Mouse (Mus musculus): Measurements from ENCODE around the gene Csrnp3. TPM values are rescaled to one million over a fixed set of nuclear protein-coding genes. Genes with fewer than 3 reads are reported as not detected.

Gene Csrnp3
- polyA plus RNA-seq, 1 experiment from 2014 or later = 0.34 TPM

DNA sequence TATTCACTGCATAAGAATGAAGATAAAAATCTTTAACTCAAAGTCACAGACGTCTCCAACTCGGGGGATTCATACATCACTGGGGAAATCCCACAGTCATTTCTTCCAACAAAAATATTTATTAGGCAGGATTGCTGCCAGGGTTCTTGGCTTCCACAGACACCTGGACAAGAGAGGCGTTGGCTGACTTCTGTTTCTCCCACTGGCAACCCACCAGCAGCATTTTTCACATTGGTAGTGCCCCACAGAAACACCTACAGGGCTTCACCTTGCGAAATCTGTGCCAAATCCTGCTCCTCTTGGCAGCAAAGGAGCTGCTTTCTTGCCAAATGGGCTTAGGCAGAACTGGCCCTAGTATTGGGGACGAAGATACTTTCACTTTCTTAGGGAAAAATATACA, 94.8 kb downstream of the Csrnp3 start:
- no peak for DNase-seq (ENCODE audit: low spot score)

DNA sequence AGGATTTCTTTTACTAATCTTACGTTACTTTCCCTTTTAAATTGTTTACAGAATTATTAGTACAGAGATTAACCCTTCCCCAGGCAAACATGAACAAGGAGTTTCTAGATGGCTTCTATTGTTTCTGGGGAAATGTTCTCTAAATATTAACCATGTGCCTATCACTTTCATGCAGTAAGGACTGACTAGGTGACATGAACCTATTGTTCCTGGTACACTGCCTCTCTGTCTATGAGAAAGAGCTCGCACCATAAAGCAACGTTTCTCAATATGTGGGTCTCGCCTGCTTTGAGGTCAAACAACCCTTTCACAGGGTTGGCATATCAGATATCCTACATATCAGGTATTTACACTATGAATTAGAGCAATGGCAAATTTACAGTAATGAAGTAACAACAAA, 96.8 kb downstream of the Csrnp3 start:
- DNase-seq (ENCODE audit: low spot score) = no peak

DNA sequence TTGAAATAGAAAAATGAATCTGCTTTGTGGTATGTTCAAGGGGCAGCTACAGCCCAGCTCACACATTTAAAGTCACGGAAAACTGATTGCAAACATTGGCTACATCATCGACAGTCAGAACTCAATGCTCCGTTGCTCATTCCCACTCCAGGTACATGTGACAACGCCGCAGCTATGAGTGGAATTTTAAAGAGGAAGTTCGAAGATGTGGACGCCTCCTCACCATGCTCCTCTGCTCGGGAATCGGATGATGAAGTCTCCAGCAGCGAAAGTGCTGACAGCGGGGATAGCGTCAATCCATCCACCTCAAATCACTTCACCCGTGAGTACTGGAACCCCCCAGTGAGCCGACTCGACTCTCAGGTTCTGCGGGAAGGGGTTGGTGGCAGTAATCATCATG, 103.2 kb downstream of the Csrnp3 start:
- no peak for DNase-seq (ENCODE audit: low spot score)

DNA sequence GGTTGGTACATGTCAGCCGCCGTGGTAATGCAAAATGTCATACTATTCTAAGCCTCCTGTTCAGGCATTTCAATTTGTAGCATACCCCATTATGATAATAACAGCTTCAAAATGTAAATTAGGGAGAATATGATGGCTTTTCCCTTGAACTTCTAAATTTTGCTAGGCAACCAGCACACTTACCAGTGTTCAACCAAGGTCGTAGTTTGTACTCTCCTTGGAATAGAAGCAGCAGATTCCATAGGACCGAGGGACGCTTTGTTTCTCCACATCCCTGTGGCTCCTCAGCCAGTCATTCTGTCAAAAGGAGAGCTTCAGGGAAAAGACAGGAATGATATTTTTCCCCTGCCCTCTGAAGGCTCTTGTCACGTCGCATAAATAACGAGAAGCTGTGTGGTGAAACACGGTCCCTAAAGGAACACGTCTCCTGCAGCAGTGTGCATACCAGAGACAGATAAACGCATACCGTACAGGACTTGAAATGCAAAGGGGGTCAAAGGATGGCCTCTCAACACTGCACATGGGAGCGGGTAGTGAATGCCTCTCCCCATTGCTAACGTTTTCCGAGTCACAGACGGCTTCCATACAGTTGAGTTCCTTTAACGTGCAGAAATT, 108.3 kb downstream of the Csrnp3 start:
- DNase-seq (ENCODE audit: low spot score) = no peak

- no peak for DNase-seq (ENCODE audit: low spot score)
Measured at GRCm38 (mm10) chr2:65955804-65956203, 110.2 kb downstream of the Csrnp3 start.

DNA sequence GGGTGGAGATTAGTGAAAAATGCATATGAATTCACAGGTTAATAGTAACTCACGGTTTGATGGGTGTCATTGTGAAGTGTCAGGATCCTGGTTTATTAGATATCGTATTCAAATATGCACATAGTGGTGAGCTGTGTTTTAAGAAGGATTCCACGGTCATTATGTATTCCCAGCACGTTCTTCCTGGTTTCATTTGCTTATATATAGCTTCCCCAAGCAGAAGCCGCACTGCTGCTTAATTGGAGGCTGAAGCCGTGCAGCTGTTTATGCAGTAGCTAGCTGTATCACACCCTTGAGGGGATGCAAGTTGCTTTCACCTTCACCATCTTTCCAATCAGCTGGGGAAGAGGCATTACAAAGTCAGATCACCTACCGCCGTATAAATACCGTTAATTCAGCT, 111.2 kb downstream of the Csrnp3 start:
- no peak for DNase-seq (ENCODE audit: low spot score)

- DNase-seq (ENCODE audit: low spot score) = no peak
Measured at GRCm38 (mm10) chr2:65963420-65963819, 117.9 kb downstream of the Csrnp3 start.

- no peak for DNase-seq (ENCODE audit: low spot score)
Measured at GRCm38 (mm10) chr2:65968810-65969209, 123.2 kb downstream of the Csrnp3 start.

DNA sequence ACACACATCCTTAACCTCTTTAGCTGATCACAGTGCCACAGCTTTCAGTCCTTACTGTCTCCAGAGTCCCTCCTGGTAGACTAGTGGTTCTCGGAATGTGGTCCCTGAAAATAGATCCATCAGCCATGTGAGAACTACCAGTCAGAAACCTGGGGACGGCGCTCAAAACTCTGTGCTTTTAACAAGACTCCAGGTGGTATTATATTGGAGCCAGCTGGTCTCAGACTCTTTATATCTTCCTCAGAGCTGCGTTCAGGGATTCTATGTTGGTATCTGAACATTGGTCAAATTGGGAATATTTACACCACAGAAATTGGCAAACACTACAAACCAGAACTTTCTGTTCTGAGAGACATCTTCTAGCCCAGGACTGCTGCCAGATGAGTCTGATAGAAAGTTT, 128.3 kb downstream of the Csrnp3 start:
- no peak for DNase-seq (ENCODE audit: low spot score)

GRCm38 (mm10) chr2:65975383-65975782, 129.8 kb downstream of the Csrnp3 start:
- no peak for DNase-seq (ENCODE audit: low spot score)

GRCm38 (mm10) chr2:65979338-65980053, 133.9 kb downstream of the Csrnp3 start:
- DNase-seq (ENCODE audit: low spot score) = no peak

- no peak for DNase-seq (ENCODE audit: low spot score)
Measured at GRCm38 (mm10) chr2:65981470-65981869, 135.9 kb downstream of the Csrnp3 start.

GRCm38 (mm10) chr2:65981965-65982364, 136.4 kb downstream of the Csrnp3 start:
- DNase-seq (ENCODE audit: low spot score) = no peak

GRCm38 (mm10) chr2:65985706-65986105, 140.1 kb downstream of the Csrnp3 start:
- DNase-seq (ENCODE audit: low spot score) = no peak

DNA sequence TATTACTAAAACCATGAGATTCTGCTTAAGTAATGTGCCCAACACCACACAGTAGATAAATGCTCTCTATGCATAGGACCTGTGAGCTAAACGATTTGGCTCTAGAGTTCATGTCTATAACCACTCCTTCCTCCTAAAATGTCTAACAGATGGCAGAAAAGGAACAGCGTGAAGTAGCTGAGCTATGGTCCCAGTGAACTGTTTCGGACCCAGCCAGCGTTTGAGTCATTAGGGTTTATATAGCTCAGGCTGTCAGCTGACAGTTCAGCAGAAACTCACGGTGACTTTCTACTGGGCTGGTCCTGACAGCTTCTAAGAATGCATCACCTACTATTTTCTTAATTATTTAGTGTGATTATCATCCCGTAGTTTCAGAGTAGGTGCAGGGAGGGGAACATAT, 141.5 kb downstream of the Csrnp3 start:
- no peak for DNase-seq (ENCODE audit: low spot score)

GRCm38 (mm10) chr2:65987588-65987987, 142.0 kb downstream of the Csrnp3 start:
- no peak for DNase-seq (ENCODE audit: low spot score)

GRCm38 (mm10) chr2:65988788-65989187, 143.2 kb downstream of the Csrnp3 start:
- DNase-seq (ENCODE audit: low spot score) = no peak

- DNase-seq (ENCODE audit: low spot score) = peak; percentile 7
Measured at GRCm38 (mm10) chr2:65990108-65990507, 144.5 kb downstream of the Csrnp3 start.

DNA sequence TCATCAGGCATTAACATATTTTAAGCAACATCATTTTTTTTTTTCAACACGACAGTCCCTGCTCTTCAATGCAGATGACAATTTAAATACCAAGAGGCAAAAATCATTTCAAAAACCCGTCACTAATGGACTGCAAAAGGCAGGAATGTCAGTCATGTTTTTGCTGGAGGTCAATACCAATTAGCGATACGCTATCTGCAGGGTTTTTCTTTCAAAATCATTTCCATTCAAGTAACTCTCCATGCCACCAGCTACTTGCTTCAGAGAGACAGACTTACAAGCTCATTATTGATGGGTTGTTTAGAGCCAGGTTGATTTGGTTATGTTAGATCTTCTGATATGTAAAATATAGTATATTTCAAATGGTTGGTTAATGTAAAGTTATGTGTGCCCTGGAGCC, 145.2 kb downstream of the Csrnp3 start:
- no peak for DNase-seq (ENCODE audit: low spot score)

DNA sequence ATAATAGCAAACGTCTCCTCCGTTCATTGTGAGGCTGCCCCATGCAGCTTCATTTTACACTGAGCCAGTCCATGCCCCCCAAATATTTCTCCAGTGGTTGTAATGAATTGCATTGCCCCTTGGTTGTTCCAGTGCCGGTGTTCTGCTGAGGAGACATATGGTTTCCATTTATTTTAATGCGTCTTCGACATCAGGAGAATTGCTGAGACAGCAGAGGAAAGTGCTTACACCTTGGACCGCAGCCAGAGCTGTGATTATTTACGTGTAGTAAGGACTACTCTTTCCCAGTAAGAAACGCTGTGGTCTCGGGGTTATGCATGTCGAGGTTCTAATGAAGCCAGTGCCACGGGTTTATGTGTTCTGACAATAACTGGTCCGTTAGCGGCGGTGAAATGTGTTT, 147.8 kb downstream of the Csrnp3 start:
- DNase-seq (ENCODE audit: low spot score) = no peak

GRCm38 (mm10) chr2:65994886-65995468, 149.4 kb downstream of the Csrnp3 start:
- DNase-seq (ENCODE audit: low spot score) = no peak

DNA sequence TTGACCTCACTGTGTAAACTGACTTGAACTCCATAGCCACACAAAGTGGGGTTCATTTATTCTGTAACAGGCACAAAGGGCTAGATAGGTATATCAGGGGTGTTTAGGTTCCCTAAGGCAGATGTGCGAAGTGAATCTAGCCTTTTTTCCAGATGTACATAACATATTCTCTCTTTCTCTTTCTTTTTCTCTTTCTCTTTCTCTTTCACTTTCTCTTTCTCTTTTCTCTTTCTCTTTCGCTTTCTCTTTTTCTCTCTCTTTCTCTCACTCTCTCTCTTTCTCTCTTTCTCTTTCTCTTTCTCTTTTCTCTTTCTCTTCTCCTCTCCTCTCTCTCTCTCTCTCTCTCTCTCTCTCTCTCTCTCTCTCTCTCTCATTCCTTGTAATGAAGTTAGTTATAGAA, 153.2 kb downstream of the Csrnp3 start:
- no peak for DNase-seq (ENCODE audit: low spot score)

Data from thymus, postnatal 0 days (tissue).